Mouse (Mus musculus) erythroid progenitor cell, adult 5-6 weeks (primary cell): Measurements from ENCODE around the gene Fbxo45. TPM values are rescaled to one million over a fixed set of nuclear protein-coding genes. Genes with fewer than 3 reads are reported as not detected.
"Not testable (repeated sequence)": the region's sequence is repeated elsewhere in the genome, so short reads cannot be mapped to it uniquely, and the experiment has no call there.

Source experiments
- ATAC-seq: replicated peaks from 2 replicates; pipeline ENCODE4 v1.8.0; 2016; ENCODE audit warnings: moderate number of reproducible peaks, mild to moderate bottlenecking, moderate TSS enrichment, inconsistent platforms; ENCODE audit not compliant: poor library complexity, low FRiP score, severe bottlenecking
- total RNA-seq, 2 experiments: library from RNA; stranded (forward) in 1 of 2; stranded (reverse) in 1 of 2; fragments of 150-400 nt in 1 of 2; fragments of 186-747, 209-891 nt in 1 of 2; gene quantifications; 2 replicates each; pipeline versions ENCODE4 v1.2.3 to v1.2.4; 2015 to 2017; ENCODE audit warnings: low replicate concordance in 2 of 2

The Fbxo45 gene
- total RNA-seq (2015; ENCODE audit: low replicate concordance): 14.1 and 15.9 TPM in 2 replicates
- 17.5 and 18.5 TPM in 2 replicates for total RNA-seq (2017; ENCODE audit: low replicate concordance)

DNA sequence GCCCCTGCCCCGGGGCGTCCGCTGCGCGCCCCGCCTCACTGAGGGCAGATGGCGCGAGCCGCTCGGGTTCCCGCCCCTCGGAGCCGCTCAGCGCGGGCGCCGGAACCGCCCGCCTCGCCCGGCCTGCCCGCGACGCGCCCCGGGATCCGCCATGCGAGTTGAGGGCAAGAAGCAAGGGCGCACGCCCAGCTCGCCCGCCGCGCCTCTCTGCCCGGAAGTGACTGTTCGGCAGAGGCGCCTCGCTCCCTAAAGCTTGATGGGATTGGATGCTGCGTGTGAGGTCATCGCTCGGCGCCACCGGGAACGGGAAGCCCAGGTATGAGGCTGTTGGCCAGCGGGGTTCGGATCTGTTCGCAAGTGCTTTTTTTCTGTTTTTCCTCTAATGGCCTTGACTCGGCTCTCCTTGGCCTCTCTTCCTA, at the start of gene Fbxo45, which contains the start of gene Wdr53:
TSS of gene Fbxo45 (minus strand) at position 207 of the 419 bp plus-strand sequence.
TSS of gene Wdr53 (plus strand) at position 276 of the 419 bp plus-strand sequence.
- peak; percentile 96 for ATAC-seq

DNA sequence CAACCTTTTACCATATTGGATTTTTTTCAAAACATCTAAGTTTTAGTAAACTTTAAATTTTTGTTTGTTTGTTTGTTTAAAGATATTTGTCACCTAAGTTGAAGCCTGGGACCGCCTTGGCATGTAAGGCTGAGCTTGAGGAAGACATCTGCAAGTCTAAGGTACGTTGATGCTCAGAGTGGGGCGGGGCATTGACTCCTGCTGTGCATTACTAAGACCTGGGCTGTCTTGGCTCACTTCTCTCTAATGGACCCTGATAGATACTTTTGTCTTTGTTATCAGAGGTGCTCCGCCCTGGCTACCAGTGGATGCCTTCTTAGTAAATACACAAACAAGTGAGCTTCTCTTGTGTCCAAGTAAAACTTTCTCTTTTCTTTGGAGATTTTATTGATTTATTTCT, 44.9 kb upstream of the Fbxo45 start:
- no peak for ATAC-seq

DNA sequence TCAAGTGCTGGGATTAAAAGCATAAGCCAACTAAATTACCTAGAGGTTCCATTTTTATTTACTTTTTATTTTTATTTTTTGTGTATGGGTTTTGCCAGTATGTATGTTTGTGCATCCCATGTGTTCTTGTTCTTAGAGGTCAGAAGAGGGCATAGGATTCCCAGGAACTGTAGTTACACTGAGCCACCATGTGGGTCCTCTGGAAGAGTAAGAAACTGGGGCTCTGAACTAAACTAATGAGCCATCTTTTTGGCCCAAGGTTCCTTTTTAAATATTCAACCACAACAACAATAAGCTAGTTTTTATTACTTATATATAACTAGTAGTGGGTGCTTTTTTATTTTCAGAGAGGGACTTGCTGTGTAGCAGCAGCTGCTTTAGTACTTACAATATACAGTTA, 35.6 kb upstream of the Fbxo45 start:
- no peak for ATAC-seq

DNA sequence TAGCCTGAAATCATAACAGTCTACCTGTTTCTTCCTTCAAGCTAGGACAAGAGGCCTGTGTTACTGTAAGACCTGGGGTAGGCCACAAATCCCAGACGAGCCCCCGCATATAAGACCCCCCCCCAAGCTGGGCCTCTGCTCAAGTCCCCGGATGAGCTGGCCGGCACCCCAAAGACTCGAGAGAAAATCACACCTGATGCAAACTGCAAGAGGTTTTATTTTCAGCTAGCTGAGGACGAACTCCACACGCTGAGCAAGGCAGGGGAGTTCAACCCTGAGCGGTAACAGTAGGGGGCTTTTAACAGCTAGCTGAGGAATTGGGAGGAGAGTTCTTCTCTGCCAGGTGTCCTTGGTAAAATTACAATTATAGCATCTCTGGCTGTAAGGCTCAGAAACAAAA, 33.3 kb upstream of the Fbxo45 start:
- ATAC-seq: no peak

DNA sequence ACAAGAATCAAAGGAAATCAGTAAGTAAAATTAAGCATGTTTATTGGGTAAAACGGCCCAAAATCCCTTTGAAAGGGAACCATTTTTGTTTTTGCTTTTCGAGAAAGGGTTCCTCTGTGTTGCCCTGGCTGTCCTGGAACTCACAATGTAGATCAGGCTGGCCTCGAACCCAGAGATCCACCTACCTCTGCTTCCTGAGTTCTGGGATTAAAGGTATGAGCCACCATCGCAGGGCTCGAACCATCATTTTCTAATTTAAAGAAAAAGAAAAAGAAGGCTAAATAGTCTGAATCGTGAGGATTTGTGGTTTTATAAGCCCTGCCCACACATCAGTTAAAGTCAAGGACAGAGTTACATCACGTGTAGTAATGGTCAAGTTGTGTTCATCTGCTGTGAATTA, 31.4 kb upstream of the Fbxo45 start:
- no peak for ATAC-seq

DNA sequence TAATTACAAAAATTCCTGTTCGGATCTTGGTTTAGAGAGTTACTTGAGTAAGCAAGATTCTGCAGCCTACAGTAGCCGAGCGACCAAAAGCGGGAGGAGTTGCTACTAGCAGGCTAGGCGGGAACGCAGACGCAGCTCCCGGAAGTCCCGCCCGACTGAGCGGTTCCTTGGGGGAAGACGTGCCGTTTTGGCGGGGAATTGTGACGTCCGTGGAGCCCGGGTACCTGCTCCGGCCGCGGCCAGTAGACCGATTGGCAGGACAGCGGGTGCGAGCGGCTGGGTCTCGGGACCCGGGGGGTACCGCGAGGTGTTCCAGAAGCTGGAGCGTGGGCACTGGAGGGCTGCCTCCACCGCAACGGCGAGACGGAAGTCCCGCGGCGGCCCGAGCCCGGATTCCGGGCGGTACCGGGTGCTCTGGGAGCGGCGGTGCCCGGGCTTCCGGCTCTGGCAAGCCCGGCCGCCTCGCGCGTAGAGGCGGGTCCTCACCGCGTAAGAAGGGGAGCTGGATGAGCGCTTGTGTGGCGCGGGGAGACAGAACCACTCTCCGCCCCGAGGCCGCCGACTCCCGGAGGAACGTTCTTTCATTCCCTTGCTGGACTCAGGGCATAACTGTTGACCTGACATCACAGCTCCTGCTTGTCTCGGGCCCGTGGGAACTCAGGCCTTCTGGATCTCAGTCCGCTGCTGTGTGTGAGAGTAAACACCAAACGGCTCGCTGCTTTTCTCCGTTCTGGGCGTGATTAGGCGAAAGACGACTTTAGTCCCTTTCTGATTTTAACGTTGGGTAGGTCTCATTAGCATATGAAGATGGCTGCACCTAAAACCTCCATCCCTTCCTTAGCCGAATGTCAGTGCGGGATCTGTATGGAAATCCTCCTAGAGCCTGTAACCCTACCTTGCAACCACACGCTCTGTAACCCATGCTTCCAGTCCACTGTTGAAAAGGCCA, 30.6 kb upstream of the Fbxo45 start, which contains the start of gene Rnf168:
TSS of gene Rnf168 (plus strand) at position 152 of the 949 bp plus-strand sequence.
- peak; percentile 94 for ATAC-seq

DNA sequence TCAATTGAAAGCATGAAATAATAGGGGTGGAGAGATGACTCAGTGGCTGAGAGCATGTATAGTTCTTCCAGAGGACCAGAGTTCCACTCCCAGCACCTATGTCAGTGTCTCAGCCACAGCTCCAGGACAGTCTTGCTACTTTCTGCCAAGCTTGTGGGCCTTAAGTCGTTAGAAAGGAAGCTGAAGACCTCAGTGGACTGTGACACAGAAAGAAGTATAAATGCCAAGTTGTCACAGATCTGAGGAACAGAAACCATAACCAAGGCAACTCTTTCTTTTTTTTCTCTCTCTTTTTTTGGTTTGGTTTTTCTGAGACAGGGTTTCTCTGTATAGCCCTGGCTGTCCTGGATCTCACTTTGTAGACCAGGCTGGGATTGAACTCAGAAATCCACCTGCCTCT, 28.9 kb upstream of the Fbxo45 start:
- no peak for ATAC-seq

DNA sequence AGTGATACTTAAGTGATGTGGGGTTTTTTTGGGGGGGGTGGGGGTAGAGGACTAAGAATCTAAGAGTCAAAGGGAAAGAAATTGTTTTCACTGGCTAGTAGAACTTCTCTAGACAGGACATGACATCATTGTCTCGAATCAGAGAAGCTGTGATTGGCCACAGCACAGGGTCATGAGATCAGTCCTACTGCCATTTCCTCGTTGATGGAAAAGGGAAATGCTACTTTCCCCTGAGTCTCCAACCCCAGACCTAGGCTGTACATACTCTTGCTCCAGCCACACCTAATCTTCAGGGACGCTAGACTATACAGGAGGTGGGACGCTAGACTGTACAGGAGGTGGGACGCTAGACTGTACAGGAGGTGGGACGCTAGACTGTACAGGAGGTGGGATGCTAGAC, 28.1 kb upstream of the Fbxo45 start:
- ATAC-seq: no peak

DNA sequence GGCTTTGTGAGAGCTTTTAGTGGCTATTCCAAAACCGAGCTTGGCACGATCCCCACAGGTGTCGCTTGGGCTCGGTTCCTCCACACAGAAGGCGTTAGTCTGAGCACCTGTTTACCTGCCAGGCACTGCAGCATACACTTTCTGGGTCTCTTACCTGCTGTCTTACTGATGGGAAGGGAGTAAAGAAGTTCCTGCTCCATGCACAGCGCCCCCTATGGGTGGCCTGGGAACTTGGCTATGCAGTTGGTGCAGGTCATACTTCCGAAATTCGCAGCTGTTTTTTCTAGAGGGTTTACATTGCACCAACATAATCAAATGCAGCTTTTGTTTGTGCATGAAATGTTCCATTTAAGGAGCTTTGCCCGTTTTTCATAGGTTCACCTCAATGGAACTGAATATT, 26.4 kb upstream of the Fbxo45 start:
- no peak for ATAC-seq

DNA sequence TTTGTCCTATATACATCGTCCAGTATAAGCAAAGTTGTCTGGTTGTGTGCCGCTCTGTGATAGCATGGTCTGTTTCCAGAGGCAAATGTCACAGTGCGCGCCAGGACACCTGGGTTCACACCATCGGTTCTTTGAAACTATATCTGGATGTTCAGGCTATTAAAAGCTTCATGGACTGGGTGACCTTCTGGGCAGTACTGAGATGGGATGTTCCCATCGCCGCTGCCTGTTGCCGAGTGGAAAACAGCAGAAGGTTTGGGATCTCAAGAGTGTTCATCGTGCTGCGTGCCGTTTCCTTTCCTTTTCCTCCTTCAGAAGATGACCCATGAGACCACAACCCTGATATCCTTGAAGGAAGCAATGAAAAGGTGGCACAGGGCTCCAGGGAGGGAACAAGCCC, 24.3 kb upstream of the Fbxo45 start, which contains the start of gene Smco1:
TSS of gene Smco1 (plus strand) at position 178 of the 400 bp plus-strand sequence.
- ATAC-seq: no peak

DNA sequence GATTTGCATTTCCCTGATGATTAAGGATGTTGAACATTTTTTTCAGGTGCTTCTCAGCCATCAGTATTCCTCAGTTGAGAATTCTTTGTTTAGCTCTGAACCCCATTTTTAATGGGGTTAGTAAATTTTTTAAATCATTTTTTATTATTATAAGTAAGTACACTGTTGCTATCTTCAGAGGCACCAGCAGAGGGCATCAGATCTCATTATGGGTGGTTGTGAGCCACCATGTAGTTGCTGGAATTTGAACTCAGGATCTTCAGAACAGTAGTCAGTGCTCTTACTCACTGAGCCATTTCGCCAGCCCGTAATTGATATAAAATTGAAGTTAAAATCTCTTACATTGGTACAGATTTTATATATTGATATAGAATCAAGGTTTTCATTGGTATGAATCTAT, 17.3 kb upstream of the Fbxo45 start:
- not testable (repeated sequence) for ATAC-seq

DNA sequence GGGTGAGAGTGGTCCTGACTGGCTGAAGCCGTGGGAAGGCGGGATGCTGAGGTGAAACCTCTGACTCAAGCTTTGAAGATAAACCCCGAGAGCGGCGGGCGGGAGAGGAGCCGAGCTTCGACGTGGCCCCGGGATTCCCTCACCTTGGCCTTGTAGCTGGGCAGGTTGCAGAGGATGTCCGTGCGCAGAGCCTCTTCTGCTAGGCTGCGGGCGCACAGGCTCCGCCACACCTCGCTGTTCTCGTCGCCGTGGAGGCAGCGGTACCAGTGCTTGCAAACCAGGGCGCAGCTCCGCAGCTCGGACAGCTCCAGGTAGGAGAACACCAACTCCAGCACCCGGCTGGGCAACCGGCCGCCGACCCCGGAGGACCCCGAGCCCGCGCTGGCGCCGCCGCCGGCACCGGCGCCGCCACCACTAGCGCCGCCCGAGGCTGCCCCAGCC, 587 bp downstream of the Fbxo45 start:
- ATAC-seq: peak; percentile 55

DNA sequence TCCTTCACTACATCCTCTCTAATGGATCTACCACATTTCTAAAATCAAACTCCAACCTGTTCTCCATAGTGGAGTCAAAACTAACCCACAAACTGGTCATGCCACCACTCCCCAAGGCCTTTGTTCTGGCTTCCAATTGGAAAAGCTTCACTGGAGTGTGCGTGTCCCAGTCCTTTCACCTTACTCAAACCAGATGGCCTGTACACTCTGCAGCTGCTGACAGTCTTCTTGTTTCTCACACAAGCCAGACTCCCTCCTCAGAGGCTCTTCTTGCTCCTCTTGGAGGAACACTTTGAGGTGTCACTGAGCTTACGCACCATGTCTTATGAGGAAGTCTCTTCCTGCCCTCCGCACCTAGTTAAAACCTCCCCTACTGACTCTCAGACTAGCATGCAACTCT, 3.1 kb downstream of the Fbxo45 start:
- ATAC-seq: no peak

DNA sequence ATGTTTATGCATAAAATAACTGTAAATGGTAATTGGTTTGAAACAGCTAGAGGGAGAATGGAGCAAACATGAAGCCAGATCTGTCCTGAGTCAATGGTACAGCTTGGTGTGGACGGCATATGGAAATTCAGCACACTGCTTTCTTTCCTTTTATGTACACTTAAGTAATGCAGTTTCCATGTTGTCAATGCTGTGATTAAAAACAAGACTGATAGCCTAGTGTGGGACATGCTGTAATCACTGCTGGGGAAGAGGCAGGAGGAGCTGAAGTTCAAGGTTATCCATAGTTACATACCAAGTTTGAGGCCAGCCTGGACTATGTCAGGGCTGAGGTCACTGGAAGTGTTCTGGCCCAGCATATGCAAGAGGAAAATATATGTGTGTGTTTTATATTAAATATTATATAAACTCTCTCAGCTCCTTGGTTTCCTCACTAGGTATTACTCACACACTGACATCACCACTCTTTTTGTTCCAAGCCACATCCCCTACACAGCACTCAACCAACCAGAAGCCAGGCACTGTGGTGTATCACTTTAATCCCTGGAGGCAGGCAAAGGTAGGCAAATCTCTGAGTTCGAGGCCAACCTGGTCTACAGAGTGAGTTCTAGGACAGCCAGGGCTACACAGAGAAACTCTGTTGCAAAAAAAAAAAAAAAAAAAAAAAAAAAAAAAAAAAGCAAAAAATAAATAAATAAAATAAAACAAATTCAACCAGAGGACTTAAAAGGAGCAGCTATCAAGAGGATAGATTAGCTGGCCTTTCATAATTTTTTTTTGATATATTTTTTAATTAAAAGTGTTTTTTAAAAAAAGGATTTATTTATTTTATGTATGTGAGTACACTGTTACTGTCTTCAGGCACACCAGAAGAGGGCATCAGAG, 7.3 kb downstream of the Fbxo45 start:
- ATAC-seq: no peak

DNA sequence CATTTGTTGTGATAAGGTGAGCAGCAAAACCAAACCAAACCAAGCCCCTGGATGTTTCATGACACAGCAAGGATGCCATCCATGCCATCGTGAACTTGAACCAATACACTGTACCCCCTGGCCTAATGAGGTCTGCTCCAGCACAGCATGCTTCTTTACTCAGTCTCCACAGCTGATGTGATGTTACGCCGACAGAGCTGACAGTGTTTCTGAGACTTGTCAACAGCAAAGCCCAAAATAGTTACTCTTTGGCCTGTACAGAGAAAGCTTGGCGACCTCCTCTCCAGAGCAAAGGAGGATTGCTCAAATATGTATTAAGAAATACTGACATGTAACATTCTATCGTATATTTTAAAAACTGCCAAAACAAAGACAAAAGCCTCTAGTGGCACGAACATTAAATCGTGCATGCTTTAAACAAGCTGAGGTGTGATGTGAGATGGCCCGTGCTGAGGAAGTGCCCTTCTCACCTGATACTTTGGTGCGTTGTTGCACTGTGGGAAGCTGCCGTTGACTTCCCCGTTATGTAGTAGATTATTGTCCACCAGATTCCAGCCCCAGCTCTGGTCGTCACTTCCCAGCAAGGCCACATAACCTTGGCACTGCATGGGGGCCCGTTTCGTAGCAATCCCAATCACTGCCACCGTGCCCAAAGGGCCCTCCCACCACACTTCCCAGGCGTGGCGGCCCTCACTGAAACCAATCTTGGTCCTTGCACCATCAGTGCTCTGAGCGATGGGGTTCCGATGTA, 8.9 kb downstream of the Fbxo45 start:
- no peak for ATAC-seq

DNA sequence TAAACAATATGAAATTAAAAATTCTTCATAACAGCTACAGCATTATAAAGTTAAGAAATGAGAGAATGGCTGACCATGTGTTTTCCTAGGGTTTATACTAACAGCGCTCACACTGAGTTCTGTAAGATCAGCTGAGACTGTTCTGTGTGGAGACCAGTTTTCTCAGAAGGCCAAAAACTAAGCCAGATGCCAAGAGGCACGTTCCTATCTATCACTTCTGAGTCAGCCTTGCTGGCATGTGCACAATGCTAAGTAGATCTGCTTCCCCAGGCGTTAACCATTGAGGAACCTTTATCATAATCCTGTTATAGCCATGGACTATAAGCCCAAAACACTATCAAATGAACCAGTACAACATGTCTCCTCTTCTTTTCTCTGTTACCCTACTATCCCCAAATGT, 14.9 kb downstream of the Fbxo45 start:
- not testable (repeated sequence) for ATAC-seq

DNA sequence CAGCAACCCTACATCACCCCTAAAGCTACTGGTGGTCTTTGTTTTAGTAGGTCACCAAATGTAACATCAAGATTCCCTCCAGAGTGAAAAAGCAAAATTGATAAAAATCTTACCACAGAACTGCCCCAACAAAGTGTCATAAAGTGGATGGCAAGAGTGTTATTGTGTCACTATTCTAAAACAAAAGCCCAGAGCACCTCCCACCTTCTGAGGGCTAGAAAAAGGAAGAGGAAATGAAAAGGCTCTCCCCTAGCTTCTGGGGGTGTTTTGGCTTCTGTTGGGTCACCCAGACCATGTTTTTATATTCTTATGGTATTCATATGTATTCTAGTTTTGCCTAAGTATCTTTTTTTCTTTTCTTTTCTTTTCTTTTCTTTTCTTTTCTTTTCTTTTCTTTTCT, 24.6 kb downstream of the Fbxo45 start:
- no peak for ATAC-seq

DNA sequence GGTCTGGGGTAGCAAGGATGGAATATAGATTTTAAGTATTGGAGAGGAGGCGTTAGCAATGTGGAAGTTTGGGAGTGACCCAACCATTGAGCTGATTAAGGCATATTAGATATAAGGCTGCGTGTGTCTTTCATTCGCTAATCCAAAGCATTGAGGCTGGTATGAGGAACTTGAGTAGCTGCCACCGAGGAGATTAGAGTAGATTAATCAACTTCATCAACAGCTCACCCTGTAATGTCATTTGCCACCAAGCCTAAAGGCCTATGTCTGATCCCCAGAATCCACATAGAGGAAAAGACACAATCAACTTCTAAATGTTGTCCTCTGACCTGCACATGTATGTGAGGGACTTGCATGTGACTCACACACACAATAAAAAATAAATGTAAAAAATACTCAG, 25.2 kb downstream of the Fbxo45 start:
- ATAC-seq: no peak

DNA sequence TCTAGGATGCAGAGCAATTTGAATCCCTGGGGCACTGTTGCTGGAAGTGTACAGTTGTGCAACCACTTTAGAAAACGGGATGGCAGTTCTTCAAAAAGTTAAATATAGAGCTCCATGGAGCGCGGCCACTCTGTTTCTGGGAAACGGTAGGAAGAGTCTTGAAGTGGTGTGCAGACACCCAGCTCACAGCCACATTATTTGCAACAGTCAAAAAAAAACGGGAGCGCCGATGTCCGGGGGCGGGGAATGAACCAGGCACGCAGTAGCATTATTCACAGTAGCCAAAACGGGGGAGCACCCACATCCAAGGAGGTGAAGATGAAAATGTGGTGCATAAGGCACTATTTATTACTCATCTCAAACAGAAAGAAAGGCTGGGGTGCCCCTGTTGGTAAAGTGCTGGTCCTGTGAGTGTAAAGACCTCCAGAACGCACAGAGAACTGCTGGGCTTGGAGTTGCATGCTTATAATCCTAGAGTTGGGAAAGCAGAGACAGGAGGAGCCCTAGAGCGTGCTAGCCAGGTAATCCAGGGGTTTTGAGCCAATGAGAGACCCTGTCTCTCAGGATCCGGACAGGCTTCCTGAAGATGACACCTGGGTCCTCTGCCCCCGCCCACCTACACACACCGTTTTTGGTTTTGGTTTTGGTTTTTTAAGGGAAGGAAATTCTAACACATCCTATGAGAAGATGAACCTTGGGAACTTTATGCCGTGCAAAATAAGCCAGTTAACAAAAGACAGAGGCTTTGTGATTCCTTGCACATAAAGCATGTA, 32.0 kb downstream of the Fbxo45 start:
- no peak for ATAC-seq
